Mouse (Mus musculus) ES-E14 (cell line): ENCODE data around the gene Fubp3. TPM values are rescaled to one million over a fixed set of nuclear protein-coding genes. Genes with fewer than 3 reads are reported as not detected.

Source experiments
- DNase-seq: peaks from one replicate; pipeline ENCODE4 v3.0.0-alpha.2; 2013; ENCODE audit warnings: low read depth, low spot score
- H3K27ac ChIP-seq: 2 replicates; pipeline ENCODE4 v1.5.1; 2012; ENCODE audit warnings: low read depth, mild to moderate bottlenecking, low read length, moderate library complexity, mixed read lengths; ENCODE audit not compliant: poor library complexity, insufficient read depth, severe bottlenecking
- H3K36me3 ChIP-seq: 2 replicates; pipeline ENCODE4 v1.6.1; 2012; ENCODE audit warnings: mild to moderate bottlenecking, low read length, moderate library complexity, mixed read lengths; ENCODE audit not compliant: control insufficient read depth, poor library complexity, insufficient read depth, severe bottlenecking
- H3K4me1 ChIP-seq, 2 experiments: fragments of 150-350 bp in 1 of 2; sonication (generic) in 1 of 2; 2 replicates each; pipeline ENCODE4 v1.6.1; 2012; ENCODE audit warnings: low read length in 2 of 2, mild to moderate bottlenecking in 1 of 2, mixed read lengths in 1 of 2; ENCODE audit not compliant: control insufficient read depth in 2 of 2, insufficient read depth in 2 of 2, poor library complexity in 1 of 2
- H3K4me3 ChIP-seq, 2 experiments: fragments of 150-350 bp in 1 of 2; sonication (generic) in 1 of 2; 2 replicates each; pipeline ENCODE4 v1.5.1; 2012; ENCODE audit warnings: low read length in 2 of 2, low read depth in 1 of 2, mild to moderate bottlenecking in 1 of 2, mixed read lengths in 1 of 2; ENCODE audit not compliant: insufficient read depth in 1 of 2, poor library complexity in 1 of 2, severe bottlenecking in 1 of 2
- H3K9ac ChIP-seq: 2 replicates; pipeline ENCODE4 v1.6.1; 2012; ENCODE audit warnings: low read depth, mild to moderate bottlenecking, low read length, mixed read lengths; ENCODE audit not compliant: poor library complexity, insufficient read depth, severe bottlenecking
- H3K9me3 ChIP-seq: fragments of 150-350 bp; sonication (generic); 2 replicates; pipeline ENCODE4 v1.6.1; 2012; ENCODE audit warnings: low read depth, mild to moderate bottlenecking, low read length; ENCODE audit not compliant: control insufficient read depth, insufficient read depth
- CHD2 ChIP-seq: IDR thresholded peaks from 2 replicates; pipeline ENCODE4 v1.6.1; 2014; ENCODE audit warnings: mild to moderate bottlenecking, low read depth, low read length, inconsistent platforms
- HCFC1 ChIP-seq: IDR thresholded peaks from 2 replicates; pipeline ENCODE4 v1.6.1; 2012; ENCODE audit warnings: low read length, inconsistent platforms, borderline replicate concordance; ENCODE audit not compliant: insufficient read depth
- MAFK ChIP-seq: IDR thresholded peaks from 2 replicates; pipeline ENCODE4 v1.6.1; 2014; ENCODE audit warnings: mild to moderate bottlenecking, low read depth, low read length, inconsistent platforms; ENCODE audit not compliant: insufficient read depth
- ZC3H11A ChIP-seq: IDR thresholded peaks from 2 replicates; pipeline ENCODE4 v1.6.1; 2012; ENCODE audit warnings: low read depth, mild to moderate bottlenecking, inconsistent platforms, low read length, borderline replicate concordance
- ZNF384 ChIP-seq: IDR thresholded peaks from 2 replicates; pipeline ENCODE4 v1.6.1; 2012; ENCODE audit warnings: low read depth, low read length, inconsistent platforms
- in situ Hi-C, 2 experiments: fragments of 600-800 bp; cut with MboI; formaldehyde crosslinking; loops; one replicate each; pipeline ENCODE4 v1.15.1; 2025; ENCODE audit warnings: low sequenced_read_pairs in 2 of 2, inconsistent platforms in 1 of 2; ENCODE audit not compliant: unreplicated experiment in 2 of 2
- total RNA-seq: library from RNA; depleted of rRNA; stranded (reverse); fragments of 300-350 nt; gene quantifications from 2 replicates; pipeline ENCODE4 v1.2.3, GENCODE M21; 2012

Gene Fubp3
- total RNA-seq, 1 experiment, result 94.4 TPM

- in situ Hi-C loops, result no loop called here
- Histone ChIP-seq H3K4me1 (peaks cover 3 to 20% of the 10 kb centered on the region in 2 experiments; a peak in 3 of 4 replicates), H3K27ac (no peak overlapping the region), H3K9me3 (no peaks in the 10 kb centered on the region), H3K36me3 (peaks cover 84% of the 10 kb centered on the region), H3K4me3 (no peak overlapping the region), H3K9ac (no peak overlapping the region)
- TF ChIP-seq CHD2, result no peak
- no peak for TF ChIP-seq MAFK
- TF ChIP-seq ZC3H11A, result no peak
- TF ChIP-seq HCFC1, result no peak
- no peak for TF ChIP-seq ZNF384
- no peak for DNase-seq
Measured at GRCm38 (mm10) chr2:31611400-31611799, 38.9 kb downstream of the Fubp3 start.

GRCm38 (mm10) chr2:31612627-31613026 lies 40.2 kb downstream of the Fubp3 start:
- peaks cover 8 to 22% of the 10 kb centered on the region in 2 experiments; a peak in 3 of 4 replicates for H3K4me1 ChIP-seq
- H3K27ac ChIP-seq, result no peak overlapping the region
- in situ Hi-C loops, result no loop called here
- H3K9ac ChIP-seq, result no peak overlapping the region
- DNase-seq, result no peak
- H3K4me3 ChIP-seq, result no peak overlapping the region
- H3K9me3 ChIP-seq, result no peaks in the 10 kb centered on the region
- TF ChIP-seq ZC3H11A (no peak), CHD2 (no peak), MAFK (no peak), HCFC1 (no peak), ZNF384 (no peak)
- H3K36me3 ChIP-seq, result peaks cover 79% of the 10 kb centered on the region

GRCm38 (mm10) chr2:31613781-31614180 lies 41.3 kb downstream of the Fubp3 start:
- peaks cover 8 to 30% of the 10 kb centered on the region in 2 experiments; a peak in 3 of 4 replicates for H3K4me1 ChIP-seq
- no peaks in the 10 kb centered on the region for H3K9me3 ChIP-seq
- no peak overlapping the region for H3K4me3 ChIP-seq
- peaks cover 70% of the 10 kb centered on the region for H3K36me3 ChIP-seq
- in situ Hi-C loops, result no loop called here
- no peak overlapping the region for H3K27ac ChIP-seq
- TF ChIP-seq ZC3H11A, result no peak
- no peak for TF ChIP-seq HCFC1
- TF ChIP-seq CHD2, result no peak
- TF ChIP-seq MAFK, result no peak
- TF ChIP-seq ZNF384, result no peak
- H3K9ac ChIP-seq, result no peak overlapping the region
- DNase-seq, result no peak

- TF ChIP-seq HCFC1 (no peak), ZC3H11A (no peak), CHD2 (no peak), ZNF384 (no peak), MAFK (no peak)
- Histone ChIP-seq H3K36me3 (peaks cover 29% of the 10 kb centered on the region), H3K27ac (no peak overlapping the region), H3K9ac (no peak overlapping the region), H3K4me3 (no peak overlapping the region), H3K4me1 (peaks cover 6 to 25% of the 10 kb centered on the region in 2 experiments; a peak in 3 of 4 replicates), H3K9me3 (no peaks in the 10 kb centered on the region)
- no peak for DNase-seq
- in situ Hi-C loops, result no loop called here
Measured at GRCm38 (mm10) chr2:31618484-31619161, 46.2 kb downstream of the Fubp3 start.
